Mouse (Mus musculus) lung, embryonic 14.5 days (tissue): ENCODE results near the gene Mga. TPM values are rescaled to one million over a fixed set of nuclear protein-coding genes. Genes with fewer than 3 reads are reported as not detected.

Experiments
- ATAC-seq: fragments of 200-750 bp; cut with Nextera tagmentation; 2 replicates; pipeline ENCODE4 v1.8.0; 2017; ENCODE audit warnings: mild to moderate bottlenecking, moderate TSS enrichment, moderate library complexity; ENCODE audit not compliant: insufficient read depth
- DNase-seq: peaks from one replicate; pipeline ENCODE4 v3.0.0-alpha.2; 2015
- H3K27ac ChIP-seq: fragments of 300-500 bp; sonication (generic); 2 replicates; pipeline ENCODE4 v1.5.1; 2014; ENCODE audit warnings: low read depth, mild to moderate bottlenecking, moderate library complexity
- H3K27me3 ChIP-seq: fragments of 300-500 bp; sonication (generic); 2 replicates; pipeline ENCODE4 v1.6.1; 2014; ENCODE audit warnings: low read length, control low read depth; ENCODE audit not compliant: insufficient read depth
- H3K36me3 ChIP-seq: fragments of 300-500 bp; sonication (generic); 2 replicates; pipeline ENCODE4 v1.6.1; 2014; ENCODE audit warnings: control low read depth; ENCODE audit not compliant: insufficient read depth
- H3K4me1 ChIP-seq: fragments of 300-500 bp; sonication (generic); 2 replicates; pipeline ENCODE4 v1.6.1; 2014; ENCODE audit warnings: antibody characterized with exemption, control low read depth; ENCODE audit not compliant: insufficient read depth
- H3K4me2 ChIP-seq: fragments of 300-500 bp; sonication (generic); 2 replicates; pipeline ENCODE4 v1.6.1; 2014; ENCODE audit warnings: mild to moderate bottlenecking
- H3K4me3 ChIP-seq: fragments of 300-500 bp; sonication (generic); 2 replicates; pipeline ENCODE4 v1.5.1; 2014; ENCODE audit warnings: low read depth, low read length
- H3K9ac ChIP-seq: fragments of 300-500 bp; sonication (generic); 2 replicates; pipeline ENCODE4 v1.6.1; 2014
- H3K9me3 ChIP-seq: fragments of 300-500 bp; sonication (generic); 2 replicates; pipeline ENCODE4 v1.6.1; 2016; ENCODE audit warnings: low read depth, low read length, control low read depth
- CTCF ChIP-seq: IDR thresholded peaks from 2 replicates; pipeline ENCODE4 v1.5.1; 2016; ENCODE audit warnings: antibody characterized with exemption, low read depth
- WGBS: fragments of 180-500 bp; shearing (Covaris S2); extraction: QIAGEN DNeasy Blood & Tissue Kit; methylation state at CpG from one replicate; pipeline ENCODE4 v1.1.7; 2014; 5-methylcytosine and 5-hydroxymethylcytosine counted together
- polyA plus RNA-seq: library from polyadenylated mRNA; unstranded; fragments of >200 nt; fragmentation: Nextera tagmentation; extraction: Ambion mirVana; gene quantifications from 2 replicates; pipeline ENCODE4 v1.2.1, GENCODE M21; 2014

The Mga gene
- 36.6 and 38.6 TPM in 2 replicates for polyA plus RNA-seq

- Histone ChIP-seq H3K27me3 (no peaks in the 10 kb centered on the region), H3K4me2 (peak within 1 kb of the TSS; percentile 98), H3K36me3 (0 out of 2 replicates have a peak, but pooled peaks cover 3% of the 10 kb centered on the region), H3K9ac (peak within 1 kb of the TSS; percentile 61), H3K27ac (peak within 1 kb of the TSS; percentile 95), H3K4me1 (peaks cover 4% of the 10 kb centered on the region), H3K4me3 (peak within 1 kb of the TSS; percentile 60), H3K9me3 (no peaks in the 10 kb centered on the region)
- DNase-seq (peak; percentile 100), ATAC-seq (peak; percentile 98)
- TF ChIP-seq CTCF, result no peak
- under 1% methylated on average over 58 of the region's 58 CpGs for whole genome bisulfite sequencing
Measured at GRCm38 (mm10) chr2:119897090-119897732, at the start of gene Mga. Gene Mga (plus strand): TSS chr2:119897228.

GRCm38 (mm10) chr2:119853811-119854210 is 43.2 kb upstream of the Mga start:
- Histone ChIP-seq H3K9me3 (no peaks in the 10 kb centered on the region), H3K27me3 (no peaks in the 10 kb centered on the region), H3K27ac (no peak overlapping the region), H3K4me3 (no peak overlapping the region), H3K36me3 (no peaks in the 10 kb centered on the region), H3K4me2 (no peak overlapping the region), H3K4me1 (no peaks in the 10 kb centered on the region), H3K9ac (no peak overlapping the region)
- 85% methylated on average over 4 of the region's 4 CpGs for whole genome bisulfite sequencing
- no peak for TF ChIP-seq CTCF
- DNase-seq, result no peak
- ATAC-seq, result no peak

DNA sequence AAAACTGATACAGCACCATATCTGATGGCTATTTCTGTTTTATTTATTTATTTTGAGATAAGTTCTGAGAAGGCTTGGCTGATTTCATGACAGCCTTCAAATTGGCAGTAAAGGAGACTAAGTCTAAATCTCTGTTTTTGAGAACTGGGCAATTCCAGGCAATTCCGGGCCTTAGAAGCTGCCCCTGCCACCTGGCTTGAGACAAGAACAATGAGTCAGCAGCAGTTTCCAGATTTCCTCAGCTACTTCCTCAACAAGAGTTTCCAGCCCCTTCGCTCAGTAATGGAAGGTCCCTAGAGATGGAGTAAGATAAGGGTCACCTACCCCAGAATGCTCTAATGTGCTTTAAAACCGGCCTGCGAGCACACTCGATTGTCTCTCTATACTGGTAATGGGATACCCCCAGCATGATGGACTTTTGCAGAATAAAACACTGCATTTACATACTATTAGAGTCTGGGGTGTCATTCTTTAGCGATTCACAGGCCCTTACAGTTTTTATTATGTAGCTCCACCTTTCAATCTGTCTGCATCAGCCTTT is 41.6 kb upstream of the Mga start:
- Histone ChIP-seq H3K27ac (no peak overlapping the region), H3K4me2 (no peak overlapping the region), H3K9me3 (no peaks in the 10 kb centered on the region), H3K4me1 (no peaks in the 10 kb centered on the region), H3K9ac (no peak overlapping the region), H3K4me3 (no peak overlapping the region), H3K36me3 (no peaks in the 10 kb centered on the region), H3K27me3 (no peaks in the 10 kb centered on the region)
- WGBS, result 63% methylated on average over 6 of the region's 6 CpGs
- ATAC-seq (no peak), DNase-seq (no peak)
- TF ChIP-seq CTCF, result no peak

GRCm38 (mm10) chr2:119857341-119857740 is 39.7 kb upstream of the Mga start:
- no peaks in the 10 kb centered on the region for H3K36me3 ChIP-seq
- no peaks in the 10 kb centered on the region for H3K4me1 ChIP-seq
- H3K27me3 ChIP-seq, result no peaks in the 10 kb centered on the region; the same call in 1 of the 2 replicates
- ATAC-seq, result no peak
- WGBS, result 73% methylated on average over 2 of the region's 2 CpGs
- no peak for TF ChIP-seq CTCF
- H3K27ac ChIP-seq, result no peak overlapping the region
- no peak overlapping the region for H3K9ac ChIP-seq
- H3K4me3 ChIP-seq, result no peak overlapping the region
- DNase-seq, result no peak
- H3K9me3 ChIP-seq, result no peaks in the 10 kb centered on the region
- H3K4me2 ChIP-seq, result no peak overlapping the region

DNA sequence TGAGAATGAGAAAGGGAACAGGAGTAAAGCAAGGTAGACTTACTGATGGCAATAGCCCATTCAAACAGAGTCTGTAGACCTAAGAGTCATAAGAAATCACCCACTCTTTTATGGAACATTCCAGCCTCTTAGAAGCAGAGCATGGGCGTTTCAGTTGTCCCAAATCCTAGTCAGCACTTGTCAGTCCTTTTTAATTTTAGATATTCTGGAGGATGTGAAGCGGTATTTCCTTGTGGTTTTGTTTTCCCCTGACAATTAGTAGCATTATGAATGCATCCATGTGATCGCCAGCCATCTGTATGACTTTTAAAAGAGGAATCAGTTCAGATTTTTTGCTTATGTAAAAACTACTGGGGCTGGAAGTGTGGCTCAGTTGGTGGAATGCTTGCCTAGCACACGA is 32.5 kb upstream of the Mga start:
- WGBS, result 64% methylated on average over 4 of the region's 4 CpGs
- Histone ChIP-seq H3K4me2 (no peak overlapping the region), H3K27me3 (no peaks in the 10 kb centered on the region; the same call in 1 of the 2 replicates), H3K9ac (no peak overlapping the region), H3K36me3 (no peaks in the 10 kb centered on the region), H3K4me3 (no peak overlapping the region), H3K4me1 (no peaks in the 10 kb centered on the region), H3K9me3 (no peaks in the 10 kb centered on the region), H3K27ac (no peak overlapping the region)
- TF ChIP-seq CTCF, result no peak
- ATAC-seq (no peak), DNase-seq (no peak)

GRCm38 (mm10) chr2:119872371-119873104 is 24.5 kb upstream of the Mga start:
- Histone ChIP-seq H3K9me3 (no peaks in the 10 kb centered on the region), H3K9ac (peak overlapping the region; percentile 62), H3K4me1 (no peaks in the 10 kb centered on the region), H3K4me2 (peak overlapping the region; percentile 95), H3K4me3 (peak overlapping the region; percentile 59), H3K27ac (no peak overlapping the region; the same call in 1 of the 2 replicates), H3K27me3 (no peaks in the 10 kb centered on the region), H3K36me3 (no peaks in the 10 kb centered on the region)
- no peak for TF ChIP-seq CTCF
- peak; percentile 84 for ATAC-seq
- WGBS, result under 1% methylated on average over 73 of the region's 73 CpGs
- peak; percentile 78 for DNase-seq

- Histone ChIP-seq H3K4me3 (peak overlapping the region; percentile 59), H3K27me3 (no peaks in the 10 kb centered on the region), H3K4me2 (peak overlapping the region; percentile 95), H3K9me3 (no peaks in the 10 kb centered on the region), H3K36me3 (no peaks in the 10 kb centered on the region), H3K9ac (peak overlapping the region; percentile 62), H3K27ac (no peak overlapping the region; the same call in 1 of the 2 replicates), H3K4me1 (no peaks in the 10 kb centered on the region)
- WGBS, result 1% methylated on average over 39 of the region's 39 CpGs
- ATAC-seq, result peak; percentile 88
- no peak for TF ChIP-seq CTCF
- peak; percentile 89 for DNase-seq
Measured at GRCm38 (mm10) chr2:119873105-119873464, 23.9 kb upstream of the Mga start.
